Mouse (Mus musculus) ES-E14 (cell line): ENCODE results near the gene Pde4d. TPM values are rescaled to one million over a fixed set of nuclear protein-coding genes. Genes with fewer than 3 reads are reported as not detected.

Source experiments
- DNase-seq: peaks from one replicate; pipeline ENCODE4 v3.0.0-alpha.2; 2013; ENCODE audit warnings: low read depth, low spot score
- H3K27ac ChIP-seq: 2 replicates; pipeline ENCODE4 v1.5.1; 2012; ENCODE audit warnings: low read depth, mild to moderate bottlenecking, low read length, moderate library complexity, mixed read lengths; ENCODE audit not compliant: poor library complexity, insufficient read depth, severe bottlenecking
- H3K36me3 ChIP-seq: 2 replicates; pipeline ENCODE4 v1.6.1; 2012; ENCODE audit warnings: mild to moderate bottlenecking, low read length, moderate library complexity, mixed read lengths; ENCODE audit not compliant: control insufficient read depth, poor library complexity, insufficient read depth, severe bottlenecking
- H3K4me1 ChIP-seq, 2 experiments: fragments of 150-350 bp in 1 of 2; sonication (generic) in 1 of 2; 2 replicates each; pipeline ENCODE4 v1.6.1; 2012; ENCODE audit warnings: low read length in 2 of 2, mild to moderate bottlenecking in 1 of 2, mixed read lengths in 1 of 2; ENCODE audit not compliant: control insufficient read depth in 2 of 2, insufficient read depth in 2 of 2, poor library complexity in 1 of 2
- H3K4me3 ChIP-seq, 2 experiments: fragments of 150-350 bp in 1 of 2; sonication (generic) in 1 of 2; 2 replicates each; pipeline ENCODE4 v1.5.1; 2012; ENCODE audit warnings: low read length in 2 of 2, low read depth in 1 of 2, mild to moderate bottlenecking in 1 of 2, mixed read lengths in 1 of 2; ENCODE audit not compliant: insufficient read depth in 1 of 2, poor library complexity in 1 of 2, severe bottlenecking in 1 of 2
- H3K9ac ChIP-seq: 2 replicates; pipeline ENCODE4 v1.6.1; 2012; ENCODE audit warnings: low read depth, mild to moderate bottlenecking, low read length, mixed read lengths; ENCODE audit not compliant: poor library complexity, insufficient read depth, severe bottlenecking
- H3K9me3 ChIP-seq: fragments of 150-350 bp; sonication (generic); 2 replicates; pipeline ENCODE4 v1.6.1; 2012; ENCODE audit warnings: low read depth, mild to moderate bottlenecking, low read length; ENCODE audit not compliant: control insufficient read depth, insufficient read depth
- CHD2 ChIP-seq: IDR thresholded peaks from 2 replicates; pipeline ENCODE4 v1.6.1; 2014; ENCODE audit warnings: mild to moderate bottlenecking, low read depth, low read length, inconsistent platforms
- HCFC1 ChIP-seq: IDR thresholded peaks from 2 replicates; pipeline ENCODE4 v1.6.1; 2012; ENCODE audit warnings: low read length, inconsistent platforms, borderline replicate concordance; ENCODE audit not compliant: insufficient read depth
- MAFK ChIP-seq: IDR thresholded peaks from 2 replicates; pipeline ENCODE4 v1.6.1; 2014; ENCODE audit warnings: mild to moderate bottlenecking, low read depth, low read length, inconsistent platforms; ENCODE audit not compliant: insufficient read depth
- ZC3H11A ChIP-seq: IDR thresholded peaks from 2 replicates; pipeline ENCODE4 v1.6.1; 2012; ENCODE audit warnings: low read depth, mild to moderate bottlenecking, inconsistent platforms, low read length, borderline replicate concordance
- ZNF384 ChIP-seq: IDR thresholded peaks from 2 replicates; pipeline ENCODE4 v1.6.1; 2012; ENCODE audit warnings: low read depth, low read length, inconsistent platforms
- in situ Hi-C, 2 experiments: fragments of 600-800 bp; cut with MboI; formaldehyde crosslinking; loops; one replicate each; pipeline ENCODE4 v1.15.1; 2025; ENCODE audit warnings: low sequenced_read_pairs in 2 of 2, inconsistent platforms in 1 of 2; ENCODE audit not compliant: unreplicated experiment in 2 of 2
- total RNA-seq: library from RNA; depleted of rRNA; stranded (reverse); fragments of 300-350 nt; gene quantifications from 2 replicates; pipeline ENCODE4 v1.2.3, GENCODE M21; 2012; rRNA removed

The Pde4d gene
- total RNA-seq = 10.4 and 12.2 TPM in 2 replicates

GRCm38 (mm10) chr13:108449116-108450097 is at the start of gene Pde4d:
Pde4d (plus strand) TSS chr13:108449948.
- Histone ChIP-seq H3K4me3 (no peak within 1 kb of the TSS), H3K9me3 (no peaks in the 10 kb centered on the region), H3K36me3 (no peaks in the 10 kb centered on the region), H3K27ac (no peak within 1 kb of the TSS), H3K4me1 (no peaks in the 10 kb centered on the region), H3K9ac (no peak within 1 kb of the TSS)
- TF ChIP-seq MAFK = no peak
- TF ChIP-seq CHD2 = no peak
- TF ChIP-seq ZNF384 = no peak
- TF ChIP-seq HCFC1 = no peak
- no peak for TF ChIP-seq ZC3H11A
- in situ Hi-C loops = no loop called here
- DNase-seq = no peak

GRCm38 (mm10) chr13:108403197-108403596 is 46.6 kb upstream of the Pde4d start:
- DNase-seq = no peak
- no peak overlapping the region for H3K9ac ChIP-seq
- H3K4me1 ChIP-seq = no peaks in the 10 kb centered on the region
- no peak overlapping the region for H3K27ac ChIP-seq
- TF ChIP-seq MAFK (no peak), CHD2 (no peak), HCFC1 (no peak), ZNF384 (no peak), ZC3H11A (no peak)
- no peak overlapping the region for H3K4me3 ChIP-seq
- H3K9me3 ChIP-seq = no peaks in the 10 kb centered on the region
- no peaks in the 10 kb centered on the region for H3K36me3 ChIP-seq
- in situ Hi-C loops = loop anchor here in 1 of 2 experiments (25.0 kb wide), 1 partner anchor 809 kb away; no protein-coding TSS in a partner anchor

DNA sequence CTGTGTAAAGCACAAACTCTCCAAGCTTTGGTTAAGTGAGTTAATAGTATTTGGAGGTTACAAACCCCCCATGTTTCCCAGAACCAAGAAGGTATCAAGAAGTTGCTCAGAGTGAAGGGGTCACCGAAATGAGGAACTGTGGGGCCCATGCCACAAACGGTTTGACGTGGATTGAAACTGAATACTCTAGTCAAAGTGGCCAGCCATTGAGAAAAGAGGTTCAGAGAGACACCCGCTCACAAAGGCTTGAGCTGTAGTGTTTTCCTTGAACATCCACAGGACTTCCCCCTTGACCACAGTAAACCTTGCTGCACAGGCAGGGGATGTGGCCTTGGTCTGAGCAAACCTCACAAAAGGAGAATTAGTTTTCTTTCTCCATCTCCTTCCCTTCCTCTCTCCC is 45.4 kb upstream of the Pde4d start:
- H3K27ac ChIP-seq = no peak overlapping the region
- H3K4me1 ChIP-seq = no peaks in the 10 kb centered on the region
- H3K9me3 ChIP-seq = no peaks in the 10 kb centered on the region
- in situ Hi-C loops = loop anchor here in 1 of 2 experiments (25.0 kb wide), 1 partner anchor 808 kb away; no protein-coding TSS in a partner anchor
- H3K4me3 ChIP-seq = no peak overlapping the region
- DNase-seq = no peak
- H3K36me3 ChIP-seq = no peaks in the 10 kb centered on the region
- H3K9ac ChIP-seq = no peak overlapping the region
- no peak for TF ChIP-seq ZNF384

DNA sequence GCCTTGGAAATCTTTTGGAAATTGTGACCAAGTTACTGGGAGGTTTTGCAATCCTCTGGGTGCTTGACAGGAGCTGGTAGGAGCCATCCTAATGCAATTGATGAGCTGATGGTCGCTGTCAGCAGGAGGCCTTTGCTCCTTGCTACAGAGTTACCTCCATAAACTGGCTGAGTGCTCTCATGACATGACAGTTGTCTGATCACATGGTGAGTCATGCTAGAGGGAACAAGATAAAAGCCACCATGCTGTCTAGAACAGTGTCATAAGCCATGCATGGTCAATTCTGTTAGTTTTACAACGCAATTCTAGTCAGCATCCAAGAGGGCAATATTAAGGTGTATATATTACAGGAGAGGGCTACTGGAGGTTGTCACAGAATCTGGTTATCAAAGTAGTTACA is 34.3 kb upstream of the Pde4d start:
- no peaks in the 10 kb centered on the region for H3K9me3 ChIP-seq
- H3K36me3 ChIP-seq = no peaks in the 10 kb centered on the region
- DNase-seq = no peak
- no peak overlapping the region for H3K9ac ChIP-seq
- H3K4me1 ChIP-seq = no peaks in the 10 kb centered on the region
- no peak overlapping the region for H3K4me3 ChIP-seq
- TF ChIP-seq ZNF384 = no peak
- TF ChIP-seq ZC3H11A = no peak
- no peak for TF ChIP-seq MAFK
- no peak for TF ChIP-seq HCFC1
- TF ChIP-seq CHD2 = no peak
- no peak overlapping the region for H3K27ac ChIP-seq
- in situ Hi-C loops = loop anchor here in 1 of 2 experiments (25.0 kb wide), 1 partner anchor 797 kb away; no protein-coding TSS in a partner anchor
